Mouse (Mus musculus) inflammation-experienced regulatory T-cells, adult 6 months (primary cell): ENCODE measurements around the gene March5. TPM values are rescaled to one million over a fixed set of nuclear protein-coding genes. Genes with fewer than 3 reads are reported as not detected.
"Not testable (repeated sequence)": the region's sequence is repeated elsewhere in the genome, so short reads cannot be mapped to it uniquely, and the experiment has no call there.

Source experiments
- ATAC-seq: one replicate; pipeline ENCODE4 v1.8.0; 2017
- polyA plus RNA-seq, 3 experiments: library from polyadenylated mRNA; unstranded; fragments of 100-300 nt; shearing (Covaris generic); gene quantifications; one replicate each; pipeline ENCODE4 v1.2.1; 2017

The March5 gene
- polyA plus RNA-seq, 3 experiments from 2014 or later = 8.4 to 14.5 (median 11.3) TPM

DNA sequence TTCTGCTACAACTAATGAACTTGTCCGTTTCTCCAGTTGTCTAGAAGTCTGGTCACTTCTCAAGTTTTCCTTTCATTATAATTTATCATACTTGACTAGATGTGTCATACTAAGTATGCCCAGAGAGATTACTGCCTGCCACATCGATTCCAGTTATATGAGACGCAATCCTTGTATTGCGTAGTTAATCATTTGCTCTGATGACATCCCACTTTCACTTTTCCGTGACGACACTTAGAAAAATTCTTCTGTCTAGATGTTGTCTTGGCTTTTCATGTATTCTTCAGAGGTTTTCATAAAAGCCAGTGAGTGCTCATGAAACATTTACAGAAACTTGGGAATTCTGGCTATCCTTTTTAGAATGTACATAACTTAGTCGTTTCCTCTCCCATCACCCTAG is 1.6 kb downstream of the March5 start:
- no peak for ATAC-seq

DNA sequence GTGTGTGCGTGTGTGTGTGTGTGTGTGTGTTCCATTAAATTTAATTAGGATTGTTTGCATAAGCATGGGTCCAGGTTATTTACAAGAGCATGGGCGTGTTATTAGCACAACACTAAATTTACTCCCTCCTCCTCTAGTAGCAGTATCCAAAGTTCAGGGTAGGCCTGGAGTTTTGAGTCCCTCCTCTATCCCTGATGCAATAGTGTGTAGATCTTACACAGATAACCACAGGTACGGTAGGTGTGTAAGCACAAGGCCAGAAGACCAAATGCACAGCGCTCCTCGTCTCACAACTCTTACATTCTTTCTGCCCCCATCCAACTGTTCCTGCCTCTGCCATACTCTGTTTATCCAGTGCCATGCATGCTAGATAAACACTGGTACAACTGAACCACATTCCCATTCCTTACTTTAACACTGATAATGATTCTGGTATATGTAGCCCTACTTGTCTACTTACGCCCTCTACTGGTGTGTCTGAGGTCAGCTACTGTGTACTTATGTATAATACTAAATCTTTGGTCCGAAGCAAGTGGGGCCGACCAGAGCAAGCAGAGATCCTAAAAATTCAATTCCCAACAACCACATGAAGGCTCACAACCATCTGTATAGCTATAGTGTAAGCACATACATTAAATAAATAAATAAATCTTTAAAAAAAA is 2.3 kb downstream of the March5 start:
- no peak for ATAC-seq

DNA sequence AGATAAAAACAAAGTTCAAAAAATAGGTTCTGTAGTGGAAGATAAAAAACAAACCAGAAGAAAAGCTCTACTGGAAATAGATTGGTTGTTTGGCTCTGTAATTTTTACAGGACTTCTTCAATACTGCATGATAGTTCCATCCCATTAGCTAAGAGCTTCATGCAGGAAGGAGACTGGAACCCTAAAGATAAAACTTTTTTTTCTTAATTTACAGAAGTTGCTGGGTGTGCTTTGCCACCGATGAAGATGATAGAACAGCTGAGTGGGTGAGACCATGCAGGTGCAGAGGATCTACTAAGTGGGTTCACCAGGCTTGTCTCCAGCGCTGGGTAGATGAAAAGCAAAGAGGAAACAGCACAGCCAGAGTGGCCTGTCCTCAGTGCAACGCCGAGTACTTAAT is 3.1 kb downstream of the March5 start:
- no peak for ATAC-seq

DNA sequence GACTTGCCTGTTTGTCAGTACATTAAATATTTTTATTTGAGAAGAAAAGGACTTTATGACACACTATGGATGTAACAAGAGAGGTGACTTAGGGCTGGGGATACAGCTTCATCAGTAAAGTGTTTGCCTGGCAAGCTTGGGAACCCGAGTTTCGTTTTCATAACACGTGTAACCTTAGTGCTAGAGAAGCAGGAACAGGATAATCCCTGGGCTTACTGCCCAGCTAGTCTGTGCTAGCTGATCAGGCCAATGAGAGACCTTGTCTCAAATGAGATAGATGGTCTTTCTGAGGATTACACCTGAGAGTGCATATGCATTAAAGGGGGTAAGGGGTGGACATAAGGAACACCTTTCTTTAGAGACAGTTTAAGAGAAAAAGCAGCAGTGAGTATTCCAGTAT is 4.1 kb downstream of the March5 start:
- ATAC-seq = no peak

DNA sequence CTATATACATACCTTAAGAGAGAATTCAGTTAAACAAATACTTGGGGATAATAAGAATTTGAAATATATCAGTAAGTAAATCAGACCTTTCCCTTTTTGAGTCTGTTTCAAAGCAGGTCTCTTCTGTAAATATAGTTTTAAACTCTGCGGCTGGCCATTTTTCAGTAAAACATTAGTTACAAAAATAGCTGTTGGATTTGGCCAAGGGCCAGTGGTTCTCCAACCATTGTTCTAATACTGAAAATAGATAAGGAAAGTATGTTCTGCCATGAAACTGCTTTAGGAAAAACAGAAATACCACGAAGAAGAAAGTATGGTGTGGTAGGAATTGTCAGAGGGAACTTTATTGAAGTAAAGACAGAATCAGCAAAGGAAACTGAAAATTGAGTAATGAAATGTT is 7.4 kb downstream of the March5 start:
- ATAC-seq = no peak

DNA sequence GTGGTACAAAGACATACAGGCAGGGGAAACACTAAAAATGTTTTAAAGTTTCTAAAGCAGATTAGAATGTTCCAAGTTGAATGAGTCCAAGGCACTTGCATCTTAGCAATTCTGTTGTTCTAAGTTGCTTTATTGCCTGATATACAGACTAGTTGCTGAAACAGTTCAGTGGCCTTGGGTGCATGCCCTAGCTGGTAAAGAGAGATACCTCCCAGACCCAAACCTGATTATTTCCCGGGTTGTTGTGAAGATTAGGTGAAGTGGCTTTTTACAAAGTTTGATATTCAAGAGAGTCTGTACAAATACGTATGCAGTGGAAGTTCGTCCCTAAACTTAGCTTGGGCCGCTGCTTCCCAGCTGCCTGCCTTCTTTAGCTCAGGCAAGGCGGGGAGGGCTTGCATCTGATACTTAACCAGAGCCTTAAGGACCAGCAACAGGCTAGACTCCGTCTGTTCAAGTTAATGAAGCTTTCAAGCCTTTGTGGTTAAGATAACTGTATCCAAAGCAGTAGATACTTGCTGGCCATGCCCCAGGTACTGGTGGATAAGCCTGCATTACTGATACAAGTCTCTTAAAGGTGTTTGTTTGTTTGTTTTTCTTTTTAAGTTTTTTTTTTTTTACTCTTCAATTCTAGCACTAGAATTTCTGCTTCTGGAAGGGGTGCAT is 18.0 kb downstream of the March5 start:
- no peak for ATAC-seq

DNA sequence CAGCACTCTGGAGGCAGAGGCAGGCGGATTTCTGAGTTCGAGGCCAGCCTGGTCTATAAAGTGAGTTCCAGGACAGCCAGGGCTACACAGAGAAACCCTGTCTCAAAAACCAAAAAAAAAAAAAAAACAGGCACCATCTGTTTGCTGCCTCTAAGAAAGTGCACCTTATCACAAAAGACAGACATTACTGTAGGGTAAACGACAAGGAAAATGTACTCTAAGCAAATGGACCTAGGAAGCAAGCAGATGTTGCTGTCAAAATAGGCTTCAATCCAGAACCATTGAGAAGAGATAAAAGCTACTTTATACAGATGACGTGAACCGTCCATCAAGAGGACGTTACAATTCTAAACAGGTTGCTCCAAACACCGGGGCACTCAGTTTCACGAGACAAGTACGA is 25.3 kb downstream of the March5 start:
- ATAC-seq = not testable (repeated sequence)

DNA sequence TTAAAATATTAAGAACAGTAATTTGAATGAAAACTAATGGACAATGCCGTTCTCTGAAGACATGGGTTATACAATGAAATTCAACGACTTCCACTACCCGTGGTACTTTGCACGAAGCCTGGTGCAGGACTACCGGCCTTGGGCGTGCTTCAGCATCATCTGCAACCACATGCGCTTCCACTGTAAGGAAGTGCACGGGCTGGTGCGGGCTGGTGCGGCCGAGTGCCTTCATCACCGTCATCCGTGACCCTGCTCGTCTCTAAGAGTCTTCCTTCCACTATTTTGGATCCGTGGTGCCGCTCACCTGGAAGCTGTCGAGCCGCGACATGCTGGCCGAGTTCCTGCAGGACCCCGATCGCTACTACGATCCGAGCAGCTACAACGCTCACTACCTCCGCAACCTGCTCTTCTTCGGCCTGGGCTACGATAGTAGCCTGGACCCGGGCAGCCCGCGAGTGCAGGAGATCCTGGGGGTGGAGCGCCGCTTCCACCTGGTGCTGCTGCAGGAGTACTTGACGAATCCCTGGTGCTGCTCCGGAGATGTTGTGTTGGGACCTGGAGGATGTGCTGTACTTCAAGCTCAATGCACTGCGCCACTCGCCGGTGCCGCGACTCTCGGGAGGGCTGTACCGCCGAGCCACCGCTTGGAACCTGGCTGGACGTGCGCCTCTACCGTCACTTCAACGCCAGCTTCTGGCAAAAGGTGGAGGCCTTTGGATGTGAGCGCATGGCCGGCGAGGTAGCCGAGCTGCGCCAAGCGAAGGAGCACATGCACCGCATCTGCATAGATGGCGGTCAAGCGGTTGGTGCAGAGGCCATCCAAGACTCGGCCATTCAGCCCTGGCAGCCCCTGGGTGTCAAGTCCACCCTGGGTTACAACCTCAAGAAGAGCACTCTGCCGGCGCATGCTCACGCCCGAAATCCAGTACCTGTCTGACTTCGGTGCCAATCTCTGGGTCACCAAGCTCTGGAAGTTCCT is 26.5 kb downstream of the March5 start:
- ATAC-seq = no peak

DNA sequence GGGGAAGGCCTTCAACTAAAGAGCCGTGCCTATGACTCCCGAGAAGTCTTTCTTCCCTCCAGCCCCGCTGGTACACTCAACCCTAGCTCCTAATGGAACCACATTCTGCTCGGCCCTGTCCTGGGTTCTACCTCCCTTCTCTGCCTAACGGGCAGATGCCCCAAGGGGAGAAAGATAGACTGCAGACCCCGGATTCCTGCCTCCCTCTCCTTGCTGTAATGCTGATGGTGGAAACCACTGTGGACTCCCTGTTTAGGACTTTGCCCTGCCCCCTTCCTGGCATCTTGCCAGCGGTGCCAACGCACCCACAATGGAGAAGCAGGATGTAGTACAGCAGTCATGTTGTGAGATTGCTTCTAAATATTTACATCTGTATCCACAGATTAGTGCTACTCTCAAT is 28.5 kb downstream of the March5 start:
- no peak for ATAC-seq

DNA sequence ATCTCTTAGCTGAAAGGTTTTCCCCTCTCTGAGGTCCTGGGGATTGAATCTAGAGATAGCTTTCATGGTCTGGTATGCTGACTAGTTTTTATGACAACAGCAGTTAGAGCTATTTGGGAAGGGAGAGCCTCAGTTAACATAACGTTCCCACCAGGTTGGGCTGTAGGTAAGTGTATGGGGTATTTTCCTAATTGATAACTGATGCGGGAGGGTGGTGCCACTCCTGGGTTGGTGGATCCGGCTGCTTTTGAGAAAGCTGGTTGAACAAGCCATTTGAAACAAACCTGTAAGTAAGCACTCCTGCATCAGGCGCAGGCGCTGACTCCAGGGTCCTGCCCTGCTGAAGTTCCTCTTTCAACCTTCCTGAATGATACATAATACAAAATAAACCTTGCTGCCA is 30.0 kb downstream of the March5 start:
- no peak for ATAC-seq

DNA sequence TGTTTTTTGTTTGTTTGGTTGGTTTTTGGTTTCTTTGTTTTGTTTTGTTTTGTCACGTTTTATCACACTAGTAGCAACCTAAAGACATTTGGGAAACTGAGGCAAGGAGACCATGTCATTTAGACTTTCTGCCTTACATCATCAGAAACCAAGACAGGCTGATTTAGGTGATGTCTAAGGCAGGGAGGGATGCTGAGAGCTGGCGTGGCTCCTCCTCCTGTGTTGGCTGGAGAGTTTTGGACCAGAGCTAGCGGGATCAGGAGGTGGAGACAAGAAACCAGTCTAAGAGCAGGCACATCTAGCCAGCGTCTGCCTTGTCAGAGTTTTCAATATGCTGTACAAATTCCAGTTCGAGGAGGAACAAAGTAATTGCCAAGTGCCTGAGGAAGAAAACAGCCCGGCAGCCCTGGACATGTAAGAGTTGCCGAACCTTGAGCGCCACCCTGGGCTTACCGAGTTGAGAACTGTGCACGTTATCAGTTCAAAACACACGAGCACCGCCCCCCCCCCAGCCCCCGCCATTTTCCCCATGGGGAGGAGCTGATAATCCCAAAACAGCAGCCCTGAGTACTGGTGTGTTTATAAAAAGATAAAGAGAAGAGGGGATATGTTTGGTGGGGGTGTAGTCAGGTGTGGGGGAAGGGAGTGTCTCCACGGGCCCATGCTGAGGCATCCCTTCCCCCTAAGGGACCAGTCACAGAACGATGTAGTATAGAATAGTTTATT is 30.5 kb downstream of the March5 start:
- ATAC-seq = no peak

DNA sequence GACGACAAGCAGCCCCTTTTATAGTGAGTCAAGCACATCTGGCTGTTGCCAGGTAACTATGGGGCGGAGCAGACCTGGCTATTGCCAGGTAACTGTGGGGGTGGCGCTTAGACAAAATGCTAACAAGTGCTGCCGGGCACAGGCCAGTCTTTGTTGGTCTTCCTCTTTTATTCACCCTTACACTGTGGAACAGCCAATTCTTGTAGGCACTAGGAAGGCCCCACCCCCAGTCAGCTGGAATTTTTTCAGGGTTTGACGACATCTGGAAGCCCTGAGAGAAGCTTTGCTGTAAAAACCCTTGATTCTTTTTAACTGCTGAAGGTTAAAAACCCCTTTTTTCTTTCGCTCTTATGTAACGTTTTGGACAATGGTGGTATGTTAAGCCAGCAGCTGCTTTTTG is 31.3 kb downstream of the March5 start:
- no peak for ATAC-seq

DNA sequence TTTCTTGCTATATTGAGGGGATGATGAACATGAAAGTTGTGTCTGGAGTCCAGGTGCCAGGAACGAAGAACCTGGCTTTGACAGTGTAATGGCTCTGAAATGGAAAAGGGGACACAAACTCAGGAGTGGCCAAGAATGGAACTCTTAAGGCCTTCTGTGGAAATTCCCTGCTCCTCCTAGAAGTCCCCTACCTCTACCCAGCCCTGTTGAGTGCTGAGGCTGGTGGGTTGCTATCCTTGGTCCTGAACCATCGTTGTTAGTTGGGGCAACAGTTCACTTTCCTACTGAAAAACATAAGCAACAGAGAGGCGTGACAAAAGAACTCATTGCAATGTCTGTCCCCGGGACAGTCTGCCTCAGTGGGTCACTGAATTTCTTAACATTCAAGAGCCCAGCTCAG is 31.8 kb downstream of the March5 start:
- ATAC-seq = no peak

DNA sequence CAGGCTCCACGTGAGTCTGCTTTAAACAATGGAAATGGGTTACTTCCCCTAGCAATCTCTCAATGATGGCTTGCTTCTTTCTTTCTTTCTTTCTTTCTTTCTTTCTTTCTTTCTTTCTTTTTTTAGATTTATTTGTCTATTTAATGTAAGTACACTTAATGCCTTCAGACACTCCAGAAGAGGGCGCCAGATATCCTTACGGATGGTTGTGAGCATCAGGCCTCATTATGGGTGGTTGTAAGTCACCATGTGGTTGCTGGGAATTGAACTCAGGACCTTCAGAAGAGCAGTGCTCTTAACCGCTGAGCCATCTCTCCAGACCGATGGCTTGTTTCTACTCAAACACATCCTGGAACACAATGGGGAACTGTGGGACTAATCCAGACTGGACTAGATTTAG is 33.9 kb downstream of the March5 start:
- no peak for ATAC-seq

DNA sequence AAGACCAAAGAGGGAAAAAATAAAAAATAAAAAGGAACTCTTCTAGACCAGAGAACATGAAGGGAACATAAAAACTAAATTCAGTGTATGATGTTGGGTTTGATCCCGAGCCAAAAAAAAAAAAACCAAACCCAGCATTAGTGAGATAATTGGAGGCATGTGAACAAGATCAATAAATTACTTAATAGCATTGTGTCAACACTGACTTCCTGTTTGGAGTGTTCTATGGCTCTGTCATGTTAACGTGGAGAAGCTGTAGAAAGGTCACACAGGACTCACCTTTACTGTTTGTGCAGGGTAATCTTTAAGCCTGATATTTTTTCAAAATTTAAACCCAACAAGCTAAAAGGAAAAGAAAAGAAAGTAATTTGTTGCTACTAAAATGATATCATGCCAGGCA is 35.4 kb downstream of the March5 start:
- no peak for ATAC-seq

DNA sequence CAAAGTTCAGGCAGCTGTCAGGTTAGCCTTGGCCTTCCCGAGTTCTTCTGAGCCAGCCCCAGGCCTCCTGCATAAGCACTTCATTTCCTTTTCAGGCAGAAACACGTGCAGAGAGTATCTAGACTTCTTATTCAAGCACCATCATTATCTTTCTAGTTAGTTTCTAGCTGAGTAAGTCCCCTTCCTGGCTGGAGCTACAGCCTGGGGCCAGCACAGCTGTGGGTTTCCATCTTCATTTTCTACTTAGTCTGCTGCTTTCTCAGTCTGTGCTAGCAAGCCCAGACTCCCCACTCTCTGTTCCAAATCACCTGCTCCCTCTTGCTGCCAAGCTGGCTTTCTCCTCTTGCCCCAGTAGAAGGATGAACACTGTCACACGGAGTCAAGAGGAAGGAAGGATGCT is 39.5 kb downstream of the March5 start:
- no peak for ATAC-seq

DNA sequence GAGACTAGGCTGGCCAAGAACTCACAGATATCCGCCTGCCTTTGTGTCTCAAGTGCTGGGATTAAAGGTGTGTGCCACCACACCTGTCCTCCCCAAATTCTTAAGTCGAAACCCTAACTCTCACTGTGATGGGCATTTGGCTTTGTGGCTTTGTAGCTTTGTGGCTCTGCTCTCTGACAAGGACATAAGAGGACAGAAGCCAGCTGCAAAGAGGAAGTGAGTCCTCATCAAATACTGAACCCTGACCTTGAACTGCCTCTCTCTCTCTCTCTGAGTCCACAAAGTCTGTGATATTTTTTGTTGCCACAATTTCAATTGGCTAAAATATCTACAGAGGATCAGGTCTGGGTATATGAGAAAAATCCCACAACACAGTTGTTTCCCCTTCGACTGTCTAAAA is 40.9 kb downstream of the March5 start:
- no peak for ATAC-seq

DNA sequence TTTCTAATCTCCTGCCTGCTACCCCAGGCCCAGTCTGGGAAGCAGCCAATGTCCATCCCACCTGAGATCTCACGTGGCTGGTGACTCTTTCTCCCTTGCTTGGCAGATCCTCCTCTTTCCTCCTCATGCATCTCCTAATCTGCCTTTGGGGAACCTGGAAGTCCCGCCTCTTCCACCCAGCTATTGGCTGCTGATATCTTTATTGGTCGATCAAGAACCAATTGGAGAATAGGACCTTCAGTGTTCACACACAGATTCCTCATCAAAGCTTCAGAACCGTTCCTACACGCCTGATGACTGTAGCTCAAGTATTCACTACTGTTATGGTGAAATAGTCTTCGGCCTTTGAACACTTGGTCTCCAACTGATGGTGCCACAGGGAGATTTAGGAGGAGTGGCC is 44.8 kb downstream of the March5 start:
- ATAC-seq = no peak

DNA sequence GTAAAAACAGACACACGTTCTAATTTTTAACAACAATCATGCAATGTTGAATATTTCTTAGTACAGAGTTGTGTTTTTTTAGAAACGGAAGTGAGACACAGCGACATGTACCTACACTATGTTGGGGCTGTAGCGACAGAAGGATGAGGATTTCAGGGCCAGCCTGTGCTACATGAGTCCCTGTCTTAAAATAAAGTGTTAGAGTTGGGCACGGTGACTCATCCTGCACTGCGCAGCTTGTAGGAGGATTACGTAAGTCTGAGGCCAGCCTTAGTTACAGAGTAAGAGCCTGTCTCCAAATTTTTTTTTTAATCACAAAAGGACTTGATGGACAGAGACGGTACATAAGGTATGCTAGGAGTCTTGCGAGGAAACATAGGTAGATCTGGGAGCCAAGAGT is 48.0 kb downstream of the March5 start:
- no peak for ATAC-seq

DNA sequence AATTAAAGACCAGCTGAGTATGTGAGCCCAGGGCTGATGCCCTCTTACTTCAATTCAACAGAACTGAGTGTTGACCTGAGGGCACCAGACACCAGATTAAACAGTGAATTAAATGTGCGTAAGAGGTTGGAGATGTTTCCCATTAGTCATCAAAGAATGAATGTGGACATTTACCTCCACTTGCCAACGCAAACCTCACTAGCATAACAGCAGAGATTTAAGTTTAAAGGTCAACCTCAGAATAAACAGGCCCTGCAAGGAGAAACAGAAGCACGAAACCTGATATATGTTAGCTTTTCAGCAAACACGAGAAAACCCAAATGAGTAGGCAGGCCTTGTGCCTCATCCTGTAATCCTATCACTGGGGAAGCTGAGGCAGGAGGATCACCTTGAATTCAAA is 55.0 kb downstream of the March5 start:
- no peak for ATAC-seq

DNA sequence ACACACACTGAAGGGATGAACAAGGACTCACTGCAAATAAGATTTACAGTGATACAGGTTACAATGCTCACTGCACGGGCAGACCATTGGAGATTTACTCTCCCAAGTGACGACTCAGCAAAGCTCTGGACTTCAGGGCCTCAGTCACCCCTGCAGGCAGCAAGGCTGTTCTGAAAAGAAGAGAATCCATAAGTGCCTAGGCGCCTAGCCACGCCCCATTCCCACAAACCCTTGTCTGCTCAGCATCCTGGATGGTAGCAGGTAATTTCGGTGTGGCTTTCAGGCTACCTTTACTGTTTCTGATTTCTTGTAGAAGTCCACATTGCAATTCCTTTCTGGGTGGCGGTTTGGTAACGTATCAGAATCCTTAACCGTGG is 56.2 kb downstream of the March5 start:
- ATAC-seq = no peak

DNA sequence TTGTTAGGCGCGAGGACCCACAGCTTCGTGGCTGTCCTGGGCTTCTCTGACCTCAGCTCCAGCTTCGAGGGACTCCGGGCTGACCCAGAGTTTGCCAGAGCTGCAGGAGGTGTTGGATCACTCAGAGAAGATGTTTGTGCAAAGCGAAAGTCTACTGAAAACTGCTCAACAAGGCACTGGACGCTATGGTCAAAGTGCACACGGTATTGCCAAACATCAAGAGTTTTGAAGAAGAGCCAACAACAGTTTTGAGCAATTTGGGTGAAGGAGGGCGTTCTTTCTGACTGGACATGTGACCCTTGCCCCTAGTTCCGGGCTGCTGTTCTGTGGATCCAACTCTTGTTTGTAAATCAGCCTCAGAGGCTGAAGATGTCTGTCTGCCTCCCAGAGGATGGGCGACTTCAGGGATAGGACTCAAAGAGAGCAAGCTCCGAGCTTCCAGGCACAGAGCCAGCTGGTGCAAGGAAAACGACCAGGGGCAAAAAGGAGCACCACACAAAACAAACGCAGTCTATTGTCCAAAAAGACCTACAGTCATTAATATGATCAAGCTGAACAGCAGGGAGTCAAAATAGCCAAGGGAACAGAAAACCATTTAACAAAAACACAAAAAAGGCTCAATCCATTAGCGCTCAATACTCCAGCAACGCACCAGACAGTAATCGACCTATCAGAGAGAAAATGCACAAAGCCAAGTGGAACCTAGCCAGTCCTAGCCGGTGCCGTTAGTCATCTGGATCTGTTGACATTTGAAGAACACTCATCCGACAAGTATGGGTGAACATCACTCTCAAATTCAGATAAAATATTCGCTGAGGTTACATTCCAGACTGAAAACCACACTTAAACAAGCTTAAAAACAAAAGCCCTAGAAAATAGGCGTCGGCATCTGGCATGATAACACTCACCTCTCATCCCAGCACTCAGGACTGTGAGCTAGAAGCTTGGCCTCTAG is 56.9 kb downstream of the March5 start:
- ATAC-seq = no peak
